Mouse (Mus musculus) liver, postnatal 0 days (tissue): ENCODE measurements around the gene Trmt5.

Experiments used
- CTCF ChIP-seq: sonication (generic); IDR thresholded peaks from 2 replicates; pipeline ENCODE4 v1.5.1; 2016; ENCODE audit warnings: antibody characterized with exemption, low read depth
- EP300 ChIP-seq: IDR thresholded peaks from 2 replicates; pipeline ENCODE4 v1.6.1; 2016; ENCODE audit warnings: antibody characterized with exemption, low read depth, mild to moderate bottlenecking

DNA sequence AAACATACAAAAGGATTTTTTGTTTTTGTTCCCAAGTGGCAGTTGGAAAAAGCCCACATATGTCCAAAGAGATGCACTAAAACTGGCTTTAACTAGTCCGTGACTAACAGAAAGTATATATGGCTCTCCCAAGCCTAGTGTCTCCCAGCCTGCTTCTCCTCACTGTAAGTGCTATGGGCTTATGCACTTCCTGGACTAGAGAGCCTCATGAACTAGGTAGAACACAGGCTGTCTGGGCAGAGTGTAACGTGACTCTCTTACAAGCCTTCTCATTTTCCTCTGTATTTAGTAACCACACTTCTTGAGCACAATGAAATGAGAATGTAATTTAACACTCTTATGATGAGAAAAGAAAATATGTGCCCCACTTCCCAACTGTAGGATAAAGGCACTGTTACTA is 22.2 kb upstream of the Trmt5 start:
- TF ChIP-seq CTCF (no peak), EP300 (no peak)
